Mouse (Mus musculus) lung, postnatal 14 days (tissue): Measurements from ENCODE around the gene Pus1.
A peak's percentile ranks its signal among the peaks of the same experiment; 100 is the strongest.
"Not testable (repeated sequence)": the region's sequence is repeated elsewhere in the genome, so short reads cannot be mapped to it uniquely, and the experiment has no call there.

Experiments
- DNase-seq: peaks from one replicate; pipeline ENCODE4 v3.0.0; 2021

The Pus1 gene

DNA sequence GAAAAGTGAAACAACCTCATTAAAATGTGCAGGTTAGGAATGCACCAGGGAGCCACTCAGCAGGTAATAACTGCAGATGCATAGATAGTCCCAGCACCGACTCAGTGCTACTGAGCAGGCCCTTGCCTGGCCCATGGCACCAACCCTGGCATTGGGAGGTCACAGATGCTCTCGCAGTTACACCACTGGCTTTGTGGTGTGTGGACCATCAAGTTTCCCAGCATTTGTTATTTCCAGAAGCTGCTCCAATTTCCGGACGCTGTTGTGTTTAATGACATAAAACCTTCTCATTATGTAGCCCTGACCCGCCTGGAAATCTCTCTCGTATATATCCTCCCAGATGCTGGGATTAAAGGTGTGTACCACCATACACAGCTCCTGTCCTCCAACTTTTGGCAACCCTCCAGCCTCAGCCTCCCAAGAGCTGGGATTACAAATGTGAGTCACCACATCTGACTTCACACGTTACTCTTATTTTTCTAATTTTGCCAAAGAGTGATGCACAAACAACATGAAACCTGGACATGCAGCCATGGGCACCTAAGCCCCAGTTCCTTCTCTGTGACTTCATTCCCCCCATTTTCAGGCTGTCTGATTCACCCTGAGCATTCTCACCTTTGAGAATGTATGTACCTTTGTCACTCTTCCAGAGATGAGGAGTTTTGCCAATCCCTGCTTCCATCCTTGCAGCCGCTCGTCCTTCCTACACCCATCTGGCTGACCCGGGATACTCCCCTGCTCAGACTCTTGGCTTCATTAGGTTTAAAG lies 486 bp upstream of the Pus1 start:
- no peak for DNase-seq

DNA sequence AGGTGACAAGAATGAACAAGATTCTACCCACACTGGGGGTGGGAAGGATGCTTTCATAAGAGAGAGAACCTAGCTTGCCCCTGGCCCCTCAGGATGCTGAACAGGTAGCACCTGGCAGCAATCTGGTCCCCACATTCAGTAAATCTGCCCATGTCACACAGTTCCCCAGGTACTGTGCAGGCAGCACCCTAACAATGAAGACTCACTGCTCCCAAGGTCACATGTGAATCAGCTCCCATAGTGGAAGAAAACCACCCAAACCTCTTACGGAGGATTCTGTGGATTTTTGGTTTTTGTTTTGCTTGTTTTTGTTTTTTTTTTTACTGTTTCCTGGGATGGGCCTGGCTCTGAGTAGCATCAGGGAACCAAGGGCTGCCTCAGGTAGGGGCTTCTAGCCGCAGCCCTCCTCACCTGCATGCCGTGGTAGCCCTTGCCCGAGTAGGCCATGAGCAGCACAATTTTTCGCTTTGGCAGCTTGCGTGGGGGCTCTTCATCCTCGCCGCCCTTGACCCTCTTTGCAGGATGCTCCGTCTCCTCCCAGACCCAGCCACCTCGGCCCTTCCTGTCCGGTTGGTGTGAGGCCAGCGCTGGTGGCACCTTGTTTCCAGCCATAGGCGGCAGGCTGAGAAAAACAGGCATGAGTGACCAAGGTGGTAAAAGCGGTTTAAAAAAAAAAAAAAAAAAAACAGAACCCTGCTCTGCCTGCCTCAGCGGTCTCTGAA lies 1.0 kb downstream of the Pus1 start:
- no peak for DNase-seq

DNA sequence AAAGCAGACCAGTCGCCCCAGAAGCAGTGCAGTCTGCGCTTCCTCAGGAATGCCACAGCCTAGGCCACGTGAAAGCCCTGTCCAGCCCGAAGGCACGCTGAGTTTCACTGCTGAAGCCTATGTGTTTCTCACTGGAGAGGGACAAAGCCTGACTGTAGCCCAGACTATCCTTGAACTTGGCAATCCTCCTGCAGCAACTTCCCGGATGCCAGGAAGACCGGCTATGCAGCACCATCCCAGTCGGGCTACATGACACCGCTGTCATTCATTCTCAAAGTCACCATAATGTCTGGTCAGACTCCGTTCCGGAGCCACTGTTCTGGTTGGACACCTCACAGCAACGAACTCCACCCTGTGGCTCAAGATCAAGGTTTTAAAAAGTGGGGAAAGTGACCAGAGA lies 2.2 kb downstream of the Pus1 start:
- DNase-seq = no peak

DNA sequence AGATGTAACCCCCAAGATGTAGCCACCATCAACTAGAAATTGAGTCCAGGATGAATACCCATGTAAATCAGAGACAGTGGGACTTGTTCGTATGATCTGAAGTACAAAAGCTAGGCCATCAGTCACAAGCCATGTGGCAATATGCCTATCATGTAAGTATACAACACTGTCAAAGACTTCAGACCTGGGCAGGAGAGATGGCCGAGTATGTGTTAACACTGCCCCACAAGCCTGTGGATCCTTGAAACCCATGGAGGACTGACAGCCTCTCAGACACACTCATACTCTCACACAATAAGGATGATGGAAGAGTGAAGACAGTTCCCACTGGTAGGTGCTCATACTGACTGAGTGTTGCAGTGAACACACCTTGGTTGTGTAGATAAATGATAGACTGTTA lies 4.3 kb downstream of the Pus1 start:
- no peak for DNase-seq

DNA sequence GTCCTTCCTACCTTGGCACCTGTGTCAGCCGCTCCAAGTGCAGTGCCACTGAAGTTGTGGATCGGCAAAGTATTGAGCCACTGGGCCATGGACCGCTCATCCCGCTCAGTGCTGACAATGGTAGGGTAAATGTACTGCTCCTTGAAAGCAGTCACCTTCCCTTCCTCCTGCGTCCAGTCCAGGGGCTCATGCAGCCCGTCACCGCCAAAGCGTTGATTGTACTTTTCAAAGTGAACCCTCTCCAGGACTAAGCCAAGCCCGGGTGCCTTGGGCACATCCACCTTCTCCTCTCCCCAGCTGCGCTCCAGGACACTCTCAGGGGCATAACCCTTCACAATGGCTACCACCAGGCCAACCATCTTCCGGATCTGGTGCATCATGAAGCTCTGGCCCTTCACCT lies 5.9 kb downstream of the Pus1 start:
- DNase-seq = no peak

DNA sequence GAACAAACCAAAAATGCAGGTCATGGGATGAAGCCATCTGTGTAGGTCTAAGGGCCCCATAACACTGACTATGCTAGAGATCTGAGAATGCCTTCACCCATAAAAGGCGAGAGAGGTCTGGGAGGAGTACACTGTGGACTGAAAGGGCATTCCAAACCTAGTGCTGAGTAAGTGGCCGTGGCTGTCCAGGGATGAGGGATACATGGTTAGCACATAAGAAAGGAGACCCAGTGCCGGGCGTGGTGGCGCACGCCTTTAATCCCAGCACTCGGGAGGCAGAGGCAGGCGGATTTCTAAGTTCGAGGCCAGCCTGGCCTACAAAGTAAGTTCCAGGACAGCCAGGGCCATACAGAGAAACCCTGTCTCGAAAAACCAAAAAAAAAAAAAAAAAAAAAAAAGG lies 7.5 kb downstream of the Pus1 start:
- DNase-seq = not testable (repeated sequence)

DNA sequence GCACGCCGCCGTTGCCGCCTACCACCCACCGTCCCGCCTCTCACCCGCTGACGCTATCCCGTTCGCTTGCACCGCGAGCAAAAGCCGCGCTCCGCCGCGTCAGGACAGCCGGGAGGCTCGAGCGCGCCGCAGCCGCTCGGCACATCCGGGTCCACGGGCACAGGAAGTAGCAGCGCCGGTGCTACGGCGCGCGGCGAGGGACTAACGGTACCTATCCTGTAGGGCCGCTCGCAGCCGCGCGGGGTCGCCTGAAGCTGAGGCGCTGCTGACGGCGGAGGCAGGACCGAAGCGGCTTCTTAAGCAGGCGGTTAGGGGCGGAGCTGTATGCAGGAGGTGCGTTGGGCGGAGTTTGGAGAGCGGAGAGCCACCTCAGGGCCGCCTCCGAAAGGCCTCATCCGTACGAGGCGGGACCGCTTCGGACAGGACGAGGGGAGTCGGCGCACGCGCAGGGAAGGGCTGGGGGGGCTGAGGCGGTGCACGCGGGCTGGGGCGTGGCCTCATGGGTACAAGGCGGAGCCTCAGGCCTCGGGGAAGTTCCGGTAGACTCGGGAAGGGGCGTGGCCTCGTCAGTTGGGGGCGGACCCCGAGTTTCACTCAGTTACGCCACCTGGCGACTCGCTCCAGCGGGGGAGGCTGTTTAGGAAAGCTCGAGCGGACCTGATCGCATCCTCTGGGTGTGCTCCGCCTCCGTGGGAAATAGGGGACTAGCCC lies 9.9 kb downstream of the Pus1 start, which contains the start of gene Ep400:
Gene Ep400 (minus strand): TSS at position 270 of the 711 bp plus-strand sequence.
- peak; percentile 100 for DNase-seq

DNA sequence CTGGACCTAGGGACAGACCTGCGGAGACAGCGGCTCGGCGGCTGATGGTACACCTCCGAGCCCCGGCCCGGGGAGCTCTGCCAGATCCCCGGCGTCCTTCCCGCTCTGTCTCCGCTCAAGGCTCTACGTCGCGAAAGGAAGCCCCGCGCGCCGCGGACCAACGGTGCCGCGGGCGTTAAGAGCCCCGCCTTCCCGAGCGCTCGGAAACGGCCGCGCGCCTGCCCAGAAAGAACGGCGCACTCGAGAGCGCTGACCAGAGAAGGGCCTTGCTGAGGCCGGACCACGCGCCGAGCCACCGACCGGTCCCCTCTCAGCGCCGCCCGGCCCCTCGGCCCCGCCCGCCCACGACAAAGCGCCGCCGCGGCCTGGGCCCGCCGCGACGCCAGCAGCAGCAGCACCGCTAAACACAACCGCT lies 10.4 kb downstream of the Pus1 start:
- DNase-seq = no peak

DNA sequence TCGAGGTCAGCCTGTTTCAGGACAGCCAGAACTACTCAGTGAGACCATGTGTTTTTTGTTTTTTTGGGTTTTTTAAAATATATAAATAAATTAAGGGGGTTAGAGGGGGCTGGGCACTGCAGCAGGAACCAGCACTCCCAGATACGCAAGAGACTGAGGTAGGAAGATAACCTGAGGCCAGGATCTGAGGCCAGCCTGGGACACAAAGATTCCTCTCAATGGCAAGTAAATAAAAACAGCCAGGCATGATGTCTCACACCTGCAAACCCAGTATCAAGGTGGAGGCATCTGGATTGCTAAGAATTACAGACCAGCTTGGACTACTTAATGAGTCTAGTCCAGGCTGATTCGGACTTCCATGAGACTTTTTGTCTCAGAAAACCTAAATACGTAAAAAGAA lies 11.2 kb downstream of the Pus1 start:
- no peak for DNase-seq

DNA sequence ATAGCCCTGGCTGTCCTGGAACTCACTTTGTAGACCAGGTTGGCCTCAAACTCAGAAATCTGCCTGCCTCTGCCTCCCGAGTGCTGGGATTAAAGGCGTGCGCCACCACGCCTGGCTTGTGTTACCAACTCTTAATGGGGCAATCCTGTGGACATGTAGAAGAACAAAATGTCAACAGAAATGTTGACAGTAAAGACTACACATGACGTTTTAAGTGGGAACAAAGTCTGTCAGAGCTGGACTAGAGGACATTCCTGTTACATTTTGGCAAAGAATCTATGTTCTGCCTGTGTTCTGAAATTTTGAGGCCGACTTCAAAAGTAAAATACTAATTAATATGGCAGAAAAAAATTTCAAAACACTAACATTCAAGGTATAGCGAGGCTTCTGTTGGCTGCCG lies 16.6 kb downstream of the Pus1 start:
- no peak for DNase-seq

DNA sequence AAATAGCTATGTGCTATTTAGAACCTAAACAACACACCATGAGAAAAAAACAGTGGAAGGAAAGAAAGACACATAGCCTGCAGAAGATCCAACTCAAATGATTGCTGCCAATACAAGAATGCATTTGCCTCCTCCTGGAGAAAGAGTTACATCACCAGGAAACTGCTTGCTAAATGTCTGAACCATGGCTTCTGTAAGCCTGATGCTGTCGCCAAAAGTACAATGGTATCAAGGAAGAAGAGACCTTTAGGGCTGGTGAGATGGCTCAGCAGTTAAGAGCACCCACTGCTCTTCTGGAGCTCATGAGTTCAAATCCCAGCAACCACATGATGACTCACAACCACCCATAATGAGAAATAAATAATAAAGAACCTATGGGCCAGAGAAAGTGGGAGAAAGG lies 35.4 kb downstream of the Pus1 start:
- DNase-seq = no peak

DNA sequence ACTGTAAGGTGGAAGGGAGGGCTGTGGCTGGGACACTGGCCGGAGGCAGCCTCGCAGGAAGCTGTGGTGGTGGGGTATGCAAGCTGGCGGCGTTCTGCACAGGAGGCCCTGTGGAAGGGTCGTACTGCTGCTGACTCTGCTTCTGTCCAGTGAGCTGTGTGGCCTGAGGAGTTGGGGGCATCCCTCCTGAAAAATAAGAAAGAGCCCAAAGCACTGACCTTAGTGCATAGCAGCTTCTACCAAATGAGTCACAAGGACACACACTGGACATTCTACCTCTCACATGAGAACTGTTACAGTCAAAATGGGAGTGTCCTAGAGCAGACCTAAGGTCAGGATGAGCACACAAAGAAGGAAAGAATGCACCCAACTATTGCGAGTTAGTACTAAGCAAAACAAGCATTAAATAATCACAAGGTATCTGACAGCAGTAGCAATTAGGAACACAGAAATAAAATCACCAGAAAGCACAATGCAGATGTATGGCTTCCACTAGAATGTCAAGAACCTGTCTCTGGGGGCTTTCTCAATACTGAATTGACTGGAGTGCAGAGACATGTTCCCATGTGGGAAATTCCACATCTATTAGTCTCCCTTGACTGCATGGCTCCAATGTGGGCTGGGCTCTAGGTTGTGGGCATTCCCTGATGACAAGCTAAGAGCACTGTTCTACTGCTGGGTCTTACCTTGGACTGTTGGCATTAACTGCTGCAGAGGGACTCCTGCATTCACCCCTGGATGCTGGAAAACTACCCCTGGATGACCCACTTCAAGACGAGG lies 40.8 kb downstream of the Pus1 start:
- no peak for DNase-seq

DNA sequence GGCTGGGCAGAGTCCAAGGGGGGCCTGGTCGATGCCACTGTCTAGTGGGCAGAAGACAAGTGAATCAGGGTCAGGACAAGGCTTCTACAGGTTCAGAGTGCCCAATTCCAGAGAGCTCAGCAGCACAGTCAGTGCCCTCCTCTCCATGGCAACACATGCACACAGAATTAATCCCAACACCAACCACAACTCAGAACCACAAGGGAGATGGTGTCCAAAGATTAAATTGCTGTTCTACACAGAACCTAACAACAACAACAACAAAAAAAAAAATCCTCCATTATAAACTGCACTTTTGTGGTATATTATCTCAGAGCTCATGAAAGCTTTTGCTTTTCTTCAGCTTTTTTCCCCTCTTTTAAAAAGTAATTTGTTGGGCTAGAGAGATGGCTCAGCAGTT lies 44.9 kb downstream of the Pus1 start:
- no peak for DNase-seq

DNA sequence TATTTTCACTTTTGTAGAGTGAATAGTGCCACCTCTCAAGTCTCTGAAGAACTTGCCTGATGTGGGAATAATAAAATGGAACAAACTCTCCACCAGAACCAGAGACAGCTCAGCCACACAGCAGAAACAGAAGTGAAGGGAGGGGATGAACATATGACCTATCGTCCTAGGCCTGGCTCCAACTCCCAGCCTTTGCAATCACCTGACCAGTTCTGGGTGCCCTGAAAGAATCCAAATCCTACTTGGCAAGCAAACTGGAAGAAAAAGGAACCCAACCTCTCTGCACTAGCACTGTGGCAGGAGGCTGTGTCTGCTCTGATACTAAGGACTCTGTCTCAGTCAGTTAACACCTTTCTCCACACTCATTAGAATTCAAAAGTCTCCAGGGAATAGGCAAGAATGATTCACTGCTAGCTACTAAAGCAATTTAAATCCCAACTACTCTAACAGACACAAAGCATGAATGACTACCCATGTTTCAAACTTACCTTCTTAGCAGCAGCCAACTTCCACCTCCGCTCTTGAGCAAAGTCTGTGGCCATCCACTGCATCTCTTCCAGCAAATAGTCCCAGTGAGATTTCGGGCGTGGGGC lies 47.1 kb downstream of the Pus1 start:
- DNase-seq = no peak

DNA sequence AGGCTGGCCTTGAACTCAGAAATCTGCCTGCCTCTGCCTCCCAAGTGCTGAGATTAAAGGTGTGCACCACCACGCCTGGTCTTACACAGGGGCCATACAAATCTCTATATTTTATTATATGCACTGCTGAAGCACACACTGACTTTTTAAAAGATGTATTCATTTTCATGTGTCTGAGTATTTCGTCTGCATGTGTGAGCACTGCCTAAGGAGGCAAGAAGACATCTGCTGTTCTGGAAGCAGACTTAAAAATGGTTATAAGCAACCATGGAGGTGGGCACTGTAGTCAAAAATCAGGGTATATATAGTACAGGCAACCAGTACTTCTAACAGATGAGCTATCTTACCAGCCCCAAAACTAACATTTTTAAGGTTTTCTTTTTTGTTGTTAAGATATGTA lies 49.2 kb downstream of the Pus1 start:
- DNase-seq = no peak

DNA sequence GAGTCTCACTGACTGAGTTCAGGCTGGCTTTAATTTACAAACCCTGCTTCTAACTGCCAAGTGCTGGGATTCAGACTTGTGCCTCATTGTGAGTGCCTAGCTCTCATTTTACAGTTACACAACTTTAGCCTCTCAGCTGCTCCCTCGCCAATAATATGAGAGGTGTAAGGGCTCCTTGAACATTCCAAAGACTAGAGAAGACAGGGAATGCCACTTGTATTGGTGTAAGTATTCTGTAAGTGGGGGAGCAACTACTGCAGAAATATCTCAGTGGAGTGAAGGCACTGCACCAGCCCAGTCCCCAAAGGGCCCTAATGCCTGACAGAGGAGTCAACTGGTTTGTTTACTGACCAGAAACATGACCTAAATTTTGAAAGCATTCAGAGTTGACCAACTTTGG lies 52.6 kb downstream of the Pus1 start:
- DNase-seq = peak; percentile 9
